26 mouse cellular contexts compared by ENCODE assay signal in genomic region chr4:52739543-52740474, GRCm38 (mm10).
DNase-seq lines count a peak whose midpoint lies in the region; ATAC-seq and TF ChIP-seq lines count a peak whose summit lies in the region.
"Had no signal": no experiment of that assay in that cellular context is flagged by ENCODE, and none has a peak within 500 bp of the region (broad histone marks: within the 10 kb centered on the region; RNA-seq: fewer than 3 reads in every experiment).

No protein-coding gene starts in this region.

- no peak overlapping the region for H3K9ac ChIP-seq in forebrain, embryonic 11.5 days (ENCODE audit: low read length)
- no peak overlapping the region for H3K9ac ChIP-seq in forebrain, embryonic 16.5 days (replicated peaks; ENCODE audit: low read depth, low read length)
- H3K9ac ChIP-seq in forebrain, embryonic 13.5 days = no peak overlapping the region
- H3K9ac ChIP-seq in forebrain, embryonic 15.5 days (replicated peaks) = no peak overlapping the region
- H3K9ac ChIP-seq: embryonic facial prominence, embryonic 13.5 days; embryonic facial prominence, embryonic 15.5 days had no signal

- no peak for TF ChIP-seq CTCF in brain, embryonic 14.5 days (IDR thresholded peaks at IDR 0.05; ENCODE audit: borderline replicate concordance, extremely low read depth, insufficient read depth, insufficient read length)

- no peak overlapping the region for H3K27ac ChIP-seq in forebrain, embryonic 11.5 days (ENCODE audit: low read depth, low read length)
- H3K27ac ChIP-seq in forebrain, embryonic 16.5 days (ENCODE audit: low read length) = no peak overlapping the region
- H3K27ac ChIP-seq in forebrain, embryonic 13.5 days = no peak overlapping the region
- H3K27ac ChIP-seq in forebrain, embryonic 15.5 days (replicated peaks) = no peak overlapping the region
- H3K27ac ChIP-seq: embryonic facial prominence, embryonic 13.5 days; embryonic facial prominence, embryonic 15.5 days had no signal

- no peak for DNase-seq in forebrain, embryonic 11.5 days (ENCODE audit: low spot score)
- DNase-seq in heart, adult 11 months = peak; percentile 56
- DNase-seq in heart, adult 9 months (ENCODE audit: low spot score in 2 of 2) = no peak
- peak; percentile 47 for DNase-seq in brain, embryonic 14.5 days (ENCODE audit: low read depth)
- DNase-seq: adrenal gland, adult 8-10 months; adrenal gland, postnatal 14 days; adrenal gland, postnatal 36 days; B cell, adult 2 months; cerebellum, adult 11 months; cerebellum, adult 18-20 months; cerebellum, adult 8-10 months; cerebellum, adult 9-11 months; cerebellum, postnatal 14 days; cerebellum, postnatal 36 days; embryo, embryonic 11 days had no signal

- no peaks in the 10 kb centered on the region for H3K9me3 ChIP-seq in forebrain, embryonic 11.5 days (ENCODE audit: control insufficient read depth, low read length)
- H3K9me3 ChIP-seq in forebrain, embryonic 16.5 days (ENCODE audit: control insufficient read depth, low read length) = no peaks in the 10 kb centered on the region
- H3K9me3 ChIP-seq in forebrain, embryonic 13.5 days (replicated peaks) = no peaks in the 10 kb centered on the region
- no peaks in the 10 kb centered on the region for H3K9me3 ChIP-seq in forebrain, embryonic 15.5 days
- H3K9me3 ChIP-seq: embryonic facial prominence, embryonic 13.5 days; embryonic facial prominence, embryonic 15.5 days; G1E had no signal

- no peak for TF ChIP-seq POLR2A in brain, embryonic 14.5 days (IDR thresholded peaks at IDR 0.05; ENCODE audit: borderline replicate concordance, extremely low read depth, insufficient read depth, insufficient read length, poor library complexity, severe bottlenecking)

- 61% methylated on average over 9 of the region's 9 CpGs for WGBS in forebrain, embryonic 11.5 days
- 41% methylated on average over 9 of the region's 9 CpGs for WGBS in forebrain, embryonic 16.5 days
- 41% methylated on average over 9 of the region's 9 CpGs for WGBS in forebrain, embryonic 13.5 days
- WGBS in forebrain, embryonic 15.5 days = 41% methylated on average over 9 of the region's 9 CpGs

- no peaks in the 10 kb centered on the region for H3K4me1 ChIP-seq in forebrain, embryonic 11.5 days (replicated peaks; ENCODE audit: control insufficient read depth, insufficient read depth, low read length)
- no peaks in the 10 kb centered on the region for H3K4me1 ChIP-seq in forebrain, embryonic 16.5 days (replicated peaks; ENCODE audit: control insufficient read depth, insufficient read depth, low read length)
- peaks cover 6% of the 10 kb centered on the region; the same call in 1 of the 2 replicates for H3K4me1 ChIP-seq in forebrain, embryonic 13.5 days
- H3K4me1 ChIP-seq in forebrain, embryonic 15.5 days = no peaks in the 10 kb centered on the region
- H3K4me1 ChIP-seq: embryonic facial prominence, embryonic 13.5 days; embryonic facial prominence, embryonic 15.5 days had no signal

- H3K36me3 ChIP-seq in forebrain, embryonic 11.5 days (ENCODE audit: control insufficient read depth, insufficient read depth, low read length) = no peaks in the 10 kb centered on the region
- H3K36me3 ChIP-seq in forebrain, embryonic 16.5 days (ENCODE audit: control insufficient read depth, insufficient read depth) = no peaks in the 10 kb centered on the region
- no peaks in the 10 kb centered on the region for H3K36me3 ChIP-seq in forebrain, embryonic 13.5 days (ENCODE audit: poor library complexity, severe bottlenecking)
- H3K36me3 ChIP-seq in forebrain, embryonic 15.5 days = no peaks in the 10 kb centered on the region
- H3K36me3 ChIP-seq: embryonic facial prominence, embryonic 13.5 days; embryonic facial prominence, embryonic 15.5 days; G1E had no signal

- H3K4me3 ChIP-seq in forebrain, embryonic 11.5 days (ENCODE audit: low read depth, low read length) = no peak overlapping the region
- no peak overlapping the region for H3K4me3 ChIP-seq in forebrain, embryonic 16.5 days (replicated peaks; ENCODE audit: low read length)
- no peak overlapping the region for H3K4me3 ChIP-seq in forebrain, embryonic 13.5 days
- H3K4me3 ChIP-seq in forebrain, embryonic 15.5 days = no peak overlapping the region
- H3K4me3 ChIP-seq: embryonic facial prominence, embryonic 13.5 days; embryonic facial prominence, embryonic 15.5 days; erythroblast, embryonic 14.5 days had no signal

- H3K27me3 ChIP-seq in forebrain, embryonic 11.5 days (ENCODE audit: control insufficient read depth, insufficient read depth, low read length) = no peaks in the 10 kb centered on the region
- H3K27me3 ChIP-seq in forebrain, embryonic 16.5 days (replicated peaks; ENCODE audit: control insufficient read depth, insufficient read depth, low read length) = no peaks in the 10 kb centered on the region
- H3K27me3 ChIP-seq in forebrain, embryonic 13.5 days = no peaks in the 10 kb centered on the region
- H3K27me3 ChIP-seq in forebrain, embryonic 15.5 days = no peaks in the 10 kb centered on the region
- H3K27me3 ChIP-seq: CH12.LX; embryonic facial prominence, embryonic 13.5 days; embryonic facial prominence, embryonic 15.5 days had no signal

- peak; percentile 79 for ATAC-seq in forebrain, embryonic 11.5 days (replicated peaks; ENCODE audit: low FRiP score)
- no peak for ATAC-seq in forebrain, embryonic 16.5 days
- peak; percentile 59; the same call in 1 of the 2 replicates for ATAC-seq in forebrain, embryonic 13.5 days
- no peak for ATAC-seq in forebrain, embryonic 15.5 days (replicated peaks)
- ATAC-seq: activated CD4-positive, CD25-positive, alpha-beta regulatory T cell, adult 4 months; CD4-positive, CD25-positive, alpha-beta regulatory T cell, adult 4 months; Patski had no signal

- no peak overlapping the region for H3K4me2 ChIP-seq in forebrain, embryonic 11.5 days (ENCODE audit: low read depth, low read length, severe bottlenecking)
- H3K4me2 ChIP-seq in forebrain, embryonic 16.5 days (ENCODE audit: low read length) = no peak overlapping the region
- no peak overlapping the region for H3K4me2 ChIP-seq in forebrain, embryonic 13.5 days
- H3K4me2 ChIP-seq in forebrain, embryonic 15.5 days (replicated peaks) = no peak overlapping the region
- H3K4me2 ChIP-seq: embryonic facial prominence, embryonic 13.5 days; embryonic facial prominence, embryonic 15.5 days had no signal

Comparison
In these comparisons a context has a peak if more than half of its experiments do, and no peak if none do; other contexts are left out.
1. ATAC-seq: peak in forebrain, embryonic 11.5 days (single experiment) and forebrain, embryonic 13.5 days (single experiment); none in forebrain, embryonic 16.5 days (single experiment) and forebrain, embryonic 15.5 days (single experiment).
2. DNase-seq: peak in heart, adult 11 months (single experiment) and brain, embryonic 14.5 days (single experiment); none in forebrain, embryonic 11.5 days (single experiment) and heart, adult 9 months (0 of 2).